ENCODE assay signal across 24 mouse cellular contexts in genomic region chr19:49985826-49986225, GRCm38 (mm10).
DNase-seq lines count a peak whose midpoint lies in the region; ATAC-seq and TF ChIP-seq lines count a peak whose summit lies in the region.
"Had no signal": no experiment of that assay in that cellular context is flagged by ENCODE, and none has a peak within 500 bp of the region (broad histone marks: within the 10 kb centered on the region; RNA-seq: fewer than 3 reads in every experiment).

No protein-coding gene starts in this region.

- H3K27ac ChIP-seq in hindbrain, postnatal 0 days, result no peak overlapping the region
- no peak overlapping the region for H3K27ac ChIP-seq in hindbrain, embryonic 12.5 days
- no peak overlapping the region for H3K27ac ChIP-seq in midbrain, postnatal 0 days (ENCODE audit: low read depth, low read length)
- no peak overlapping the region for H3K27ac ChIP-seq in midbrain, embryonic 10.5 days (replicated peaks)
- H3K27ac ChIP-seq: embryonic facial prominence, embryonic 10.5 days; embryonic facial prominence, embryonic 13.5 days; forebrain, embryonic 12.5 days; forebrain, embryonic 15.5 days; hindbrain, embryonic 15.5 days; intestine, embryonic 15.5 days had no signal

- H3K27me3 ChIP-seq in hindbrain, postnatal 0 days (ENCODE audit: insufficient read depth, low read length), result no peaks in the 10 kb centered on the region
- H3K27me3 ChIP-seq in hindbrain, embryonic 12.5 days, result no peaks in the 10 kb centered on the region
- H3K27me3 ChIP-seq in midbrain, postnatal 0 days (ENCODE audit: insufficient read depth, low read length), result no peaks in the 10 kb centered on the region
- H3K27me3 ChIP-seq in midbrain, embryonic 10.5 days (ENCODE audit: low read depth, poor library complexity, severe bottlenecking), result no peaks in the 10 kb centered on the region
- H3K27me3 ChIP-seq: embryonic facial prominence, embryonic 13.5 days; forebrain, embryonic 12.5 days; forebrain, embryonic 15.5 days; hindbrain, embryonic 15.5 days; intestine, embryonic 15.5 days had no signal

- no peaks in the 10 kb centered on the region for H3K4me1 ChIP-seq in hindbrain, postnatal 0 days (ENCODE audit: insufficient read depth, low read length)
- H3K4me1 ChIP-seq in hindbrain, embryonic 12.5 days, result no peaks in the 10 kb centered on the region
- H3K4me1 ChIP-seq in midbrain, postnatal 0 days (ENCODE audit: insufficient read depth, low read length), result no peaks in the 10 kb centered on the region
- no peaks in the 10 kb centered on the region for H3K4me1 ChIP-seq in midbrain, embryonic 10.5 days
- H3K4me1 ChIP-seq: embryonic facial prominence, embryonic 10.5 days; embryonic facial prominence, embryonic 13.5 days; forebrain, embryonic 12.5 days; forebrain, embryonic 15.5 days; hindbrain, embryonic 15.5 days; intestine, embryonic 15.5 days had no signal

- no peak for TF ChIP-seq CTCF in hindbrain, postnatal 0 days (IDR thresholded peaks at IDR 0.05; ENCODE audit: low read depth)
- no peak for TF ChIP-seq CTCF in midbrain, postnatal 0 days (IDR thresholded peaks at IDR 0.05)

- no peak overlapping the region for H3K9ac ChIP-seq in hindbrain, postnatal 0 days (replicated peaks; ENCODE audit: low read length)
- no peak overlapping the region for H3K9ac ChIP-seq in hindbrain, embryonic 12.5 days
- no peak overlapping the region for H3K9ac ChIP-seq in midbrain, postnatal 0 days (replicated peaks; ENCODE audit: low read length, poor library complexity, severe bottlenecking)
- H3K9ac ChIP-seq: embryonic facial prominence, embryonic 13.5 days; forebrain, embryonic 12.5 days; forebrain, embryonic 15.5 days; hindbrain, embryonic 15.5 days; intestine, embryonic 15.5 days had no signal

- WGBS in hindbrain, postnatal 0 days, result 70% methylated on average over 2 of the region's 2 CpGs
- WGBS in hindbrain, embryonic 12.5 days, result 90% methylated on average over 2 of the region's 2 CpGs
- 53% methylated on average over 2 of the region's 2 CpGs for WGBS in midbrain, postnatal 0 days
- 95% methylated on average over 2 of the region's 2 CpGs for WGBS in midbrain, embryonic 10.5 days

- H3K36me3 ChIP-seq in hindbrain, postnatal 0 days (ENCODE audit: insufficient read depth, low read length), result no peaks in the 10 kb centered on the region
- no peaks in the 10 kb centered on the region for H3K36me3 ChIP-seq in hindbrain, embryonic 12.5 days
- no peaks in the 10 kb centered on the region for H3K36me3 ChIP-seq in midbrain, postnatal 0 days (ENCODE audit: insufficient read depth, low read length)
- H3K36me3 ChIP-seq in midbrain, embryonic 10.5 days, result no peaks in the 10 kb centered on the region
- H3K36me3 ChIP-seq: embryonic facial prominence, embryonic 10.5 days; embryonic facial prominence, embryonic 13.5 days; forebrain, embryonic 12.5 days; forebrain, embryonic 15.5 days; hindbrain, embryonic 15.5 days; intestine, embryonic 15.5 days had no signal

- no peaks in the 10 kb centered on the region for H3K9me3 ChIP-seq in hindbrain, postnatal 0 days (ENCODE audit: low read length)
- H3K9me3 ChIP-seq in hindbrain, embryonic 12.5 days (replicated peaks), result no peaks in the 10 kb centered on the region
- H3K9me3 ChIP-seq in midbrain, postnatal 0 days (ENCODE audit: low read length), result no peaks in the 10 kb centered on the region
- H3K9me3 ChIP-seq in midbrain, embryonic 10.5 days (replicated peaks), result no peaks in the 10 kb centered on the region
- H3K9me3 ChIP-seq: embryonic facial prominence, embryonic 10.5 days; embryonic facial prominence, embryonic 13.5 days; forebrain, embryonic 12.5 days; forebrain, embryonic 15.5 days; hindbrain, embryonic 15.5 days; intestine, embryonic 15.5 days had no signal

- no peak overlapping the region for H3K4me3 ChIP-seq in hindbrain, postnatal 0 days (ENCODE audit: low read length)
- H3K4me3 ChIP-seq in hindbrain, embryonic 12.5 days, result no peak overlapping the region
- no peak overlapping the region for H3K4me3 ChIP-seq in midbrain, postnatal 0 days (ENCODE audit: low read depth, low read length)
- no peak overlapping the region for H3K4me3 ChIP-seq in midbrain, embryonic 10.5 days
- H3K4me3 ChIP-seq: embryonic facial prominence, embryonic 10.5 days; embryonic facial prominence, embryonic 13.5 days; erythroblast, embryonic 14.5 days; forebrain, embryonic 12.5 days; forebrain, embryonic 15.5 days; hindbrain, embryonic 15.5 days; intestine, embryonic 15.5 days had no signal

- ATAC-seq in hindbrain, postnatal 0 days, result no peak
- ATAC-seq in hindbrain, embryonic 12.5 days (ENCODE audit: low FRiP score), result no peak
- no peak for ATAC-seq in midbrain, postnatal 0 days (ENCODE audit: low FRiP score)
- ATAC-seq: activated CD4-positive, CD25-positive, alpha-beta regulatory T cell, adult 4 months; forebrain, embryonic 15.5 days; intestine, embryonic 15.5 days had no signal

- no peak overlapping the region for H3K4me2 ChIP-seq in hindbrain, postnatal 0 days (ENCODE audit: low read depth, low read length)
- no peak overlapping the region for H3K4me2 ChIP-seq in hindbrain, embryonic 12.5 days (replicated peaks)
- H3K4me2 ChIP-seq in midbrain, postnatal 0 days (ENCODE audit: low read depth, low read length, poor library complexity, severe bottlenecking), result no peak overlapping the region
- H3K4me2 ChIP-seq: embryonic facial prominence, embryonic 13.5 days; forebrain, embryonic 12.5 days; forebrain, embryonic 15.5 days; heart, embryonic 11.5 days; hindbrain, embryonic 15.5 days; intestine, embryonic 15.5 days had no signal

- peak; percentile 55 to 56 for DNase-seq in cerebellum, postnatal 10 days
- no peak for DNase-seq in cerebellum, adult 11 months
- DNase-seq in hindbrain, postnatal 0 days (ENCODE audit: low spot score), result peak; percentile 38
- DNase-seq in midbrain, postnatal 0 days (ENCODE audit: low spot score), result peak; percentile 59
- no peak for DNase-seq in midbrain, embryonic 10.5 days (ENCODE audit: low spot score)
- DNase-seq: adrenal gland, adult 8-10 months; adrenal gland, postnatal 25 days; cerebellum, adult 11-12 months; cerebellum, adult 8-10 months; cerebellum, postnatal 36 days; embryo, embryonic 11 days; gastrocnemius, postnatal 25 days; heart, adult 18-20 months; kidney, adult 11 months had no signal

Comparison
In these comparisons a context has a peak if more than half of its experiments do, and no peak if none do; other contexts are left out.
1. DNase-seq: peak in cerebellum, postnatal 10 days (2 of 2), hindbrain, postnatal 0 days (single experiment) and midbrain, postnatal 0 days (single experiment); none in cerebellum, adult 11 months (single experiment) and midbrain, embryonic 10.5 days (single experiment).